In genomic region chr2:27939433-27939832, GRCm38 (mm10) we compare ENCODE assay signal across 13 mouse cellular contexts. TPM values are rescaled to one million over a fixed set of nuclear protein-coding genes. Genes with fewer than 3 reads are reported as not detected.
DNase-seq lines count a peak whose midpoint lies in the region; ATAC-seq and TF ChIP-seq lines count a peak whose summit lies in the region.
"Had no signal": no experiment of that assay in that cellular context is flagged by ENCODE, and none has a peak within 500 bp of the region (broad histone marks: within the 10 kb centered on the region; RNA-seq: fewer than 3 reads in every experiment).

No protein-coding gene starts in this region.

- peak; percentile 19 to 33 for DNase-seq in kidney, postnatal 36 days
- DNase-seq in kidney, adult 11 months = no peak
- peak; percentile 62 for DNase-seq in gonadal fat pad, adult 2 months (ENCODE audit: low read depth)
- peak; percentile 51 for DNase-seq in heart, postnatal 4 days
- DNase-seq in natural killer cell, adult 2 months (ENCODE audit: low spot score in 2 of 2) = no peak
- no peak for DNase-seq in layer of hippocampus, postnatal 36 days
- no peak for DNase-seq in layer of hippocampus, adult 2 months (ENCODE audit: low spot score in 2 of 2)
- DNase-seq: adrenal gland, adult 8-10 months; cerebellum, adult 11 months; thymus, postnatal 36 days had no signal

- H3K27ac ChIP-seq in layer of hippocampus, adult 2 months = no peak overlapping the region
- H3K27ac ChIP-seq: midbrain, embryonic 13.5 days had no signal

- no peak overlapping the region for H3K4me3 ChIP-seq in layer of hippocampus, adult 2 months
- H3K4me3 ChIP-seq: midbrain, embryonic 13.5 days had no signal

- peak; percentile 23; the same call in 1 of the 2 replicates for ATAC-seq in megakaryocyte progenitor cell, adult 5-6 weeks (replicated peaks; ENCODE audit: poor library complexity)
- ATAC-seq: hindbrain, embryonic 16.5 days; midbrain, embryonic 13.5 days had no signal

- no peak for TF ChIP-seq CTCF in layer of hippocampus, adult 2 months (conservative IDR thresholded peaks at IDR 0.05)

RNA-seq across cellular contexts. Expression of gene Col5a1, which starts 53.2 kb away (rescaled TPM):
- polyA plus RNA-seq in gonadal fat pad, adult 2 months (2012; rRNA removed) = 35.0 and 39.3 TPM in 2 replicates
- total RNA-seq in heart, postnatal 4 days (2021) = 100 to 1,000 TPM; 167 to 185 TPM
- total RNA-seq in megakaryocyte progenitor cell, adult 5-6 weeks (2015) = 2.4 and 2.5 TPM in 2 replicates
- 0.58 and 1.0 TPM in 2 replicates for total RNA-seq in megakaryocyte progenitor cell, adult 5-6 weeks (2017)
- total RNA-seq in layer of hippocampus, postnatal 36 days (2021) = 1 to 10 TPM; 3.6 to 3.9 TPM
- total RNA-seq in layer of hippocampus, adult 2 months (2021) = 1 to 10 TPM; 3.6 to 4.1 TPM

Comparison
In these comparisons a context has a peak if more than half of its experiments do, and no peak if none do; other contexts are left out.
1. DNase-seq: peak in kidney, postnatal 36 days (2 of 2), gonadal fat pad, adult 2 months (single experiment) and heart, postnatal 4 days (single experiment); none in kidney, adult 11 months (single experiment), natural killer cell, adult 2 months (0 of 2), layer of hippocampus, postnatal 36 days (0 of 2) and layer of hippocampus, adult 2 months (0 of 2).
2. RNA of gene Col5a1, which starts 53.2 kb away (total RNA-seq): 167 to 185 TPM in heart, postnatal 4 days; 3.6 to 4.1 TPM in layer of hippocampus, adult 2 months, 3.6 to 3.9 TPM in layer of hippocampus, postnatal 36 days and 0.58 to 2.5 TPM in megakaryocyte progenitor cell, adult 5-6 weeks; every median in the first group is over 10 times any median in the second.